Mouse (Mus musculus): ENCODE data around the gene Tcp10b.
"Not testable (repeated sequence)": the region's sequence is repeated elsewhere in the genome, so short reads cannot be mapped to it uniquely, and the experiment has no call there.

DNA sequence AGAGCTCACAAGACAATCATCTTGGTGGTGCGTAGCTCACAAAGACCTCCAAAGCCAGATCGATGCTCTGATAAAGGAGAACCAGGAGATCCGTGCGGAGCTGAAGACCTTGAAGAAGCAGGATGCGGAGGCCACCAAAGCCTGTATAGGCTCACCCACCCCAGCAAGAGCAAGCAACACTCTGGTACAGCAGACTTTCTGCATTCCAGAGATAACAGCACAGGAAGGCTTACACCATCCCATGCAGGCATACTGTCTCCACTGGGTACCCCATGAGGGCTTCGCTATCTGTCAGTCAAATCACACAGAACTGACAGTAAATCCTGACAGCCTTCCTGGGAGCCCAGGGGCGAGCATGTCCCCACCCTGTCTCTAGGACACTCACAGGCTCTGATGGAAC, 2.0 kb downstream of the Tcp10b start:
- not testable (repeated sequence) for TF ChIP-seq EP300 (IDR thresholded peaks at IDR 0.05; ENCODE audit: insufficient read depth, low read depth, low read length); CTCF (IDR thresholded peaks at IDR 0.05)

All from heart, adult 2 months (tissue).